9 mouse cellular contexts compared by ENCODE assay signal in the genomic region with DNA sequence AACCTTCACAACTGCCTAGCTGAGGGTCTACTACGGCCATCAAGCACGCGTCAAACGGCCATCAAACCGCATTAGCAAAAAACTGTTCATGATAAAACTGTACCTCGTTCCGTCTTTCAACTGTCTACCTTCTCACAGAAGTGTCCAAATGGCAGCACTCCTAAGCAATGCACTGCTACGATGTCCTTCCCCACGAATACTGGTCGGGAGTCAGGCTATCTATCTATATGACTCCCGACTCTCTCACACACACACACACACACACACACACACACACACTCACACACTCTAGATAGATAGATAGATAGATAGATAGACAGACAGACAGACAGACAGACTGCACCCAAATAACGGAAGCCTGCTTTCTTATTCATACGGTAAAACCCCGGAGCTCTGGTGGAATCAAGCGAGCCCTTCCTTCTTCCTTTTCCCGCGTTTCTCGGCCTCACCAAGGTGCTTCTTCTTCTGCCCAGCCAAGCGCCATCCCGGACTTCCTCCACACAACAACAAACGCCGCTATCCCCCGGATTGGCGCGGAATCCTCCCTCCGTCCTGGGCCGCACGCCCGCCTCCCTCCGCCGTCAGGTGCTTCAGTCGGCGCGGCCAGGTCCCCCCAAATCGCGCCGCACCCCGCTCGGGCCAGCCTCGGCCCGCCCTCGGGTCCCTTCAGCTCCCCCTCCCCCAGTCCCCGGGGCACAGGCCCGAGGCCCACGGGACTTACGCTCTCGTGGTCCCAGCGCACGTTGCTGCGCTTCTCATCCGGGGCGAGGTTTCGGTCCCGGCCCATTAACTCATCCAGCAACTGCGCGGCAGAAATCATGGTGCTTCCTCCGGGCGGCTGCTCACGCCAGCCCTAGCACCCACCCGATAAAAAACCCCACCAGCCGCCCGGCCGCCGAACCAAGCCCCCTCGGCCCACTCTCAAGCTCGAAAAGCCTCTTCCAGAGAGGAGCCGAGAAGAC. TPM values are rescaled to one million over a fixed set of nuclear protein-coding genes. Genes with fewer than 3 reads are reported as not detected.
DNase-seq lines count a peak whose midpoint lies in the region; ATAC-seq and TF ChIP-seq lines count a peak whose summit lies in the region.
"Had no signal": no experiment of that assay in that cellular context is flagged by ENCODE, and none has a peak within 500 bp of the region (broad histone marks: within the 10 kb centered on the region; RNA-seq: fewer than 3 reads in every experiment).

No protein-coding gene starts in this region.

- DNase-seq in heart, adult 8-10 months (ENCODE audit: low spot score) = no peak
- no peak for DNase-seq in hindbrain, embryonic 11.5 days (ENCODE audit: low spot score)
- DNase-seq in retina, postnatal 1 day = no peak

- peak overlapping the region; percentile 99 for H3K9ac ChIP-seq in heart, embryonic 13.5 days
- H3K9ac ChIP-seq in ES-Bruce4 (ENCODE audit: low read depth, poor library complexity, severe bottlenecking) = peak overlapping the region; percentile 100
- H3K9ac ChIP-seq in hindbrain, embryonic 11.5 days (ENCODE audit: low read depth, low read length) = peak overlapping the region; percentile 98
- peak overlapping the region; percentile 99 for H3K9ac ChIP-seq in liver, embryonic 15.5 days
- peak overlapping the region; percentile 99 for H3K9ac ChIP-seq in neural tube, embryonic 15.5 days (replicated peaks)

- no peak for TF ChIP-seq POLR2A in ES-Bruce4 (IDR thresholded peaks at IDR 0.05; ENCODE audit: insufficient read depth, low read length)

- H3K9me3 ChIP-seq in heart, embryonic 13.5 days = no peaks in the 10 kb centered on the region
- H3K9me3 ChIP-seq in ES-Bruce4 (replicated peaks; ENCODE audit: control insufficient read depth, insufficient read depth, low read length, poor library complexity, severe bottlenecking) = no peaks in the 10 kb centered on the region
- no peaks in the 10 kb centered on the region for H3K9me3 ChIP-seq in hindbrain, embryonic 11.5 days (ENCODE audit: control insufficient read depth, low read length)
- no peaks in the 10 kb centered on the region for H3K9me3 ChIP-seq in liver, embryonic 15.5 days (replicated peaks)
- no peaks in the 10 kb centered on the region for H3K9me3 ChIP-seq in neural tube, embryonic 15.5 days (replicated peaks)

- H3K4me3 ChIP-seq in heart, embryonic 13.5 days = peak overlapping the region; percentile 96
- H3K4me3 ChIP-seq in ES-Bruce4 (ENCODE audit: low read depth, low read length) = peak overlapping the region; percentile 99
- peak overlapping the region; percentile 92 for H3K4me3 ChIP-seq in hindbrain, embryonic 11.5 days (ENCODE audit: low read depth, low read length)
- H3K4me3 ChIP-seq in liver, embryonic 15.5 days (replicated peaks) = peak overlapping the region; percentile 99
- peak overlapping the region; percentile 99 for H3K4me3 ChIP-seq in neural tube, embryonic 15.5 days (replicated peaks)

- no peak for TF ChIP-seq EP300 in ES-Bruce4 (IDR thresholded peaks at IDR 0.05; ENCODE audit: insufficient read depth, low read depth, low read length)

- H3K27ac ChIP-seq in heart, embryonic 13.5 days (replicated peaks) = peak overlapping the region; percentile 98
- peak overlapping the region; percentile 49 for H3K27ac ChIP-seq in ES-Bruce4 (ENCODE audit: insufficient read depth, low read length)
- H3K27ac ChIP-seq in hindbrain, embryonic 11.5 days (ENCODE audit: low read depth, low read length) = peak overlapping the region; percentile 93
- peak overlapping the region; percentile 98 for H3K27ac ChIP-seq in liver, embryonic 15.5 days (replicated peaks)
- H3K27ac ChIP-seq in neural tube, embryonic 15.5 days (replicated peaks) = peak overlapping the region; percentile 99

- peaks cover 10% of the 10 kb centered on the region for H3K36me3 ChIP-seq in heart, embryonic 13.5 days
- peaks cover 24% of the 10 kb centered on the region for H3K36me3 ChIP-seq in ES-Bruce4 (ENCODE audit: control insufficient read depth, insufficient read depth, low read length, poor library complexity, severe bottlenecking)
- H3K36me3 ChIP-seq in hindbrain, embryonic 11.5 days (ENCODE audit: control insufficient read depth, insufficient read depth, low read length) = no peaks in the 10 kb centered on the region
- peaks cover 24% of the 10 kb centered on the region for H3K36me3 ChIP-seq in liver, embryonic 15.5 days (replicated peaks)
- H3K36me3 ChIP-seq in neural tube, embryonic 15.5 days = no peaks in the 10 kb centered on the region

- no peak for TF ChIP-seq CTCF in ES-Bruce4 (IDR thresholded peaks at IDR 0.05; ENCODE audit: low read depth, low read length)

- no peaks in the 10 kb centered on the region for H3K27me3 ChIP-seq in heart, embryonic 13.5 days (replicated peaks)
- no peaks in the 10 kb centered on the region for H3K27me3 ChIP-seq in ES-Bruce4 (ENCODE audit: control insufficient read depth, insufficient read depth, low read length, poor library complexity, severe bottlenecking)
- no peaks in the 10 kb centered on the region for H3K27me3 ChIP-seq in hindbrain, embryonic 11.5 days (ENCODE audit: control insufficient read depth, insufficient read depth, low read length)
- no peaks in the 10 kb centered on the region for H3K27me3 ChIP-seq in liver, embryonic 15.5 days
- H3K27me3 ChIP-seq in neural tube, embryonic 15.5 days (replicated peaks) = no peaks in the 10 kb centered on the region

- ATAC-seq in heart, embryonic 13.5 days (ENCODE audit: extremely low read depth, insufficient number of reproducible peaks, low FRiP score, low TSS enrichment) = peak; percentile 73
- ATAC-seq in common myeloid progenitor, adult 5-6 weeks (replicated peaks; ENCODE audit: low read depth, poor library complexity, severe bottlenecking) = peak; percentile 68
- ATAC-seq in hindbrain, embryonic 11.5 days (ENCODE audit: low FRiP score) = peak; percentile 77
- ATAC-seq in liver, embryonic 15.5 days (ENCODE audit: insufficient read depth) = peak; percentile 72
- ATAC-seq in neural tube, embryonic 15.5 days (ENCODE audit: low FRiP score) = peak; percentile 80

- H3K4me2 ChIP-seq in heart, embryonic 13.5 days = peak overlapping the region; percentile 90
- peak overlapping the region; percentile 75 for H3K4me2 ChIP-seq in hindbrain, embryonic 11.5 days (replicated peaks; ENCODE audit: low read depth, low read length)
- H3K4me2 ChIP-seq in liver, embryonic 15.5 days = peak overlapping the region; percentile 70
- H3K4me2 ChIP-seq in neural tube, embryonic 15.5 days = peak overlapping the region; percentile 64

- peaks cover 49% of the 10 kb centered on the region for H3K4me1 ChIP-seq in heart, embryonic 13.5 days
- H3K4me1 ChIP-seq in ES-Bruce4 (ENCODE audit: control insufficient read depth, insufficient read depth, low read length) = no peaks in the 10 kb centered on the region
- no peaks in the 10 kb centered on the region; the same call in 1 of the 2 replicates for H3K4me1 ChIP-seq in hindbrain, embryonic 11.5 days (replicated peaks; ENCODE audit: control insufficient read depth, insufficient read depth, low read length)
- H3K4me1 ChIP-seq in liver, embryonic 15.5 days (replicated peaks) = peaks cover 52% of the 10 kb centered on the region
- peaks cover 50% of the 10 kb centered on the region for H3K4me1 ChIP-seq in neural tube, embryonic 15.5 days

- under 1% methylated on average over 67 of the region's 67 CpGs for WGBS in heart, embryonic 13.5 days
- under 1% methylated on average over 64 of the region's 67 CpGs for WGBS in hindbrain, embryonic 11.5 days
- under 1% methylated on average over 67 of the region's 67 CpGs for WGBS in liver, embryonic 15.5 days (ENCODE audit: insufficient replicate concordance)
- WGBS in neural tube, embryonic 15.5 days = under 1% methylated on average over 66 of the region's 67 CpGs

RNA-seq across cellular contexts. Expression of a gene that starts 0.5 kb away (rescaled TPM):
- polyA plus RNA-seq in heart, embryonic 13.5 days (2015; fragmentation: Nextera tagmentation; extraction: Ambion mirVana) = 68.5 and 70.2 TPM in 2 replicates
- total RNA-seq in heart, adult 8-10 months (2022) = 10 to 100 TPM; 25.6 to 34.4 (median 31.3) TPM
- 182 and 223 TPM in 2 replicates for polyA plus RNA-seq in ES-Bruce4 (2011; ENCODE audit: insufficient read depth, insufficient read length, low read depth, missing spikeins)
- total RNA-seq in common myeloid progenitor, adult 5-6 weeks (2017) = 345 and 486 TPM in 2 replicates
- polyA plus RNA-seq in hindbrain, embryonic 11.5 days (2014; fragmentation: Nextera tagmentation; extraction: Ambion mirVana) = 118 and 125 TPM in 2 replicates
- 35.5 and 36.8 TPM in 2 replicates for polyA plus RNA-seq in liver, embryonic 15.5 days (2015; fragmentation: Nextera tagmentation; extraction: Ambion mirVana)
- polyA plus RNA-seq in neural tube, embryonic 15.5 days (2015; fragmentation: Nextera tagmentation; extraction: Ambion mirVana) = 124 and 133 TPM in 2 replicates

RNA-seq across cellular contexts. Expression of a gene that starts 6.6 kb away (rescaled TPM):
- 14.6 and 19.5 TPM in 2 replicates for polyA plus RNA-seq in heart, embryonic 13.5 days (2015; fragmentation: Nextera tagmentation; extraction: Ambion mirVana)
- 100 to 1,000 TPM; 255 to 327 (median 301) TPM for total RNA-seq in heart, adult 8-10 months (2022)
- polyA plus RNA-seq in ES-Bruce4 (2011; ENCODE audit: insufficient read depth, insufficient read length, low read depth, missing spikeins) = 51.7 and 66.3 TPM in 2 replicates
- total RNA-seq in common myeloid progenitor, adult 5-6 weeks (2017) = 32.2 and 56.7 TPM in 2 replicates
- 16.3 and 21.7 TPM in 2 replicates for polyA plus RNA-seq in hindbrain, embryonic 11.5 days (2014; fragmentation: Nextera tagmentation; extraction: Ambion mirVana)
- polyA plus RNA-seq in liver, embryonic 15.5 days (2015; fragmentation: Nextera tagmentation; extraction: Ambion mirVana) = 7.4 and 9.0 TPM in 2 replicates
- 12.5 and 17.7 TPM in 2 replicates for polyA plus RNA-seq in neural tube, embryonic 15.5 days (2015; fragmentation: Nextera tagmentation; extraction: Ambion mirVana)

RNA-seq across cellular contexts. Expression of a gene that starts 39.6 kb away (rescaled TPM):
- polyA plus RNA-seq in heart, embryonic 13.5 days (2015; fragmentation: Nextera tagmentation; extraction: Ambion mirVana) = 0.20 TPM in 1 of 2 replicates, not detected in the other
- under 1 TPM in 1 of 4 experiments, not detected in 3; 0.40 TPM for total RNA-seq in heart, adult 8-10 months (2022)
- not detected in 2 replicates for polyA plus RNA-seq in ES-Bruce4 (2011; ENCODE audit: insufficient read depth, insufficient read length, low read depth, missing spikeins)
- total RNA-seq in common myeloid progenitor, adult 5-6 weeks (2017) = not detected in 2 replicates
- polyA plus RNA-seq in hindbrain, embryonic 11.5 days (2014; fragmentation: Nextera tagmentation; extraction: Ambion mirVana) = 0.68 TPM in 1 of 2 replicates, not detected in the other
- 0.15 TPM in 1 of 2 replicates, not detected in the other for polyA plus RNA-seq in liver, embryonic 15.5 days (2015; fragmentation: Nextera tagmentation; extraction: Ambion mirVana)
- not detected in 2 replicates for polyA plus RNA-seq in neural tube, embryonic 15.5 days (2015; fragmentation: Nextera tagmentation; extraction: Ambion mirVana)
- total RNA-seq: left cerebral cortex, postnatal 14 days had no signal

Comparison
In these comparisons a context has a peak if more than half of its experiments do, and no peak if none do; other contexts are left out.
1. H3K27ac ChIP-seq: peak in every context shown above with its lines; median percentile 99 in neural tube, embryonic 15.5 days; 98 in heart, embryonic 13.5 days; 98 in liver, embryonic 15.5 days; 93 in hindbrain, embryonic 11.5 days; 49 in ES-Bruce4.